Mouse (Mus musculus): Measurements from ENCODE around the gene Smco2. TPM values are rescaled to one million over a fixed set of nuclear protein-coding genes. Genes with fewer than 3 reads are reported as not detected.

Gene Smco2
- total and polyA plus RNA-seq, 3 experiments, result not detected

GRCm38 (mm10) chr6:146845961-146846750 lies 3.7 kb upstream of the Smco2 start:
- H3K4me3 ChIP-seq (ENCODE audit: control insufficient read depth in 1 of 2, insufficient read depth in 1 of 2, low read depth in 2 of 2, low read length in 2 of 2), result peak overlapping the region in 1 of 2 experiments; percentile 42; a peak in 2 of 4 replicates
- peaks cover 0 to 34% of the 10 kb centered on the region in 2 experiments; a peak in 2 of 4 replicates for H3K36me3 ChIP-seq (ENCODE audit: control insufficient read depth in 1 of 2, insufficient read depth in 2 of 2, low read length in 2 of 2)
- no peaks in the 10 kb centered on the region for H3K79me2 ChIP-seq (ENCODE audit: control insufficient read depth, insufficient read depth, low read length, poor library complexity)
- H3K27me3 ChIP-seq (ENCODE audit: control insufficient read depth in 1 of 2, insufficient read depth in 2 of 2, low read length in 2 of 2), result no peaks in the 10 kb centered on the region
- TF ChIP-seq ZMIZ1 (IDR thresholded peaks at IDR 0.05; ENCODE audit: low read depth, low read length) (no peak), MYB (IDR thresholded peaks at IDR 0.05; ENCODE audit: low read depth, low read length) (peak; percentile 74), ELF1 (IDR thresholded peaks at IDR 0.05; ENCODE audit: low read depth, low read length) (0 out of 2 replicates have a peak, but pooled peaks have one; percentile 37), ZNF384 (IDR thresholded peaks at IDR 0.05; ENCODE audit: low read depth, low read length) (no peak), POLR2A (IDR thresholded peaks at IDR 0.05; ENCODE audit: control insufficient read depth in 1 of 2, insufficient read depth in 1 of 2, low read depth in 1 of 2, low read length in 2 of 2, poor library complexity in 1 of 2) (peak in 1 of 2 experiments; percentile 66; a peak in 2 of 4 replicates), CHD1 (IDR thresholded peaks at IDR 0.05; ENCODE audit: low read depth, low read length) (peak; percentile 13; the same call in 1 of the 2 replicates), ETS1 (IDR thresholded peaks at IDR 0.05; ENCODE audit: low read depth, low read length) (peak; percentile 54; the same call in 1 of the 2 replicates), EP300 (IDR thresholded peaks at IDR 0.05; ENCODE audit: low read depth in 1 of 2, low read length in 2 of 2) (peak in 1 of 2 experiments; percentile 83), NELFE (IDR thresholded peaks at IDR 0.05; ENCODE audit: low read depth, low read length) (peak; percentile 26; the same call in 1 of the 2 replicates), MAX (IDR thresholded peaks at IDR 0.05; ENCODE audit: low read length) (0 out of 2 replicates have a peak, but pooled peaks have one; percentile 26), MYC (IDR thresholded peaks at IDR 0.05; ENCODE audit: low read depth, low read length) (0 out of 2 replicates have a peak, but pooled peaks have one; percentile 32), GATA1 (IDR thresholded peaks at IDR 0.05; ENCODE audit: low read depth, low read length) (peak; percentile 50; the same call in 1 of the 2 replicates), TCF12 (IDR thresholded peaks at IDR 0.05; ENCODE audit: low read depth, low read length) (peak; percentile 73), TBP (IDR thresholded peaks at IDR 0.05; ENCODE audit: low read depth, low read length) (peak; percentile 79; the same call in 1 of the 2 replicates), TAL1 (IDR thresholded peaks at IDR 0.05; ENCODE audit: low read length) (no peak), USF1 (IDR thresholded peaks at IDR 0.05; ENCODE audit: low read depth, low read length) (no peak)
- H3K9ac ChIP-seq (ENCODE audit: control insufficient read depth, low read depth, low read length, poor library complexity, severe bottlenecking), result peak overlapping the region; percentile 67
- peak overlapping the region; percentile 86 for H3K27ac ChIP-seq (ENCODE audit: control insufficient read depth, low read depth, low read length)
- no peaks in the 10 kb centered on the region for H3K9me3 ChIP-seq (replicated peaks; ENCODE audit: insufficient read depth, low read length)
- H3K4me1 ChIP-seq (ENCODE audit: control insufficient read depth in 1 of 2, insufficient read depth in 2 of 2, low read length in 2 of 2), result peaks cover 31 to 53% of the 10 kb centered on the region in 2 experiments
- DNase-seq (ENCODE audit: low read depth, low spot score), result peak; percentile 87

- no peak overlapping the region for H3K9ac ChIP-seq (ENCODE audit: control insufficient read depth, low read depth, low read length, poor library complexity, severe bottlenecking)
- no peak for DNase-seq (ENCODE audit: low read depth, low spot score)
- H3K27me3 ChIP-seq (ENCODE audit: control insufficient read depth in 1 of 2, insufficient read depth in 2 of 2, low read length in 2 of 2), result no peaks in the 10 kb centered on the region
- no peaks in the 10 kb centered on the region for H3K79me2 ChIP-seq (ENCODE audit: control insufficient read depth, insufficient read depth, low read length, poor library complexity)
- H3K36me3 ChIP-seq (ENCODE audit: control insufficient read depth in 1 of 2, insufficient read depth in 2 of 2, low read length in 2 of 2), result peaks cover 0 to 36% of the 10 kb centered on the region in 2 experiments; a peak in 2 of 4 replicates
- TF ChIP-seq ZNF384 (IDR thresholded peaks at IDR 0.05; ENCODE audit: low read depth, low read length) (no peak), MXI1 (IDR thresholded peaks at IDR 0.05; ENCODE audit: low read depth, low read length) (no peak), E2F4 (IDR thresholded peaks at IDR 0.05; ENCODE audit: borderline replicate concordance, low read depth, low read length) (no peak), CHD1 (IDR thresholded peaks at IDR 0.05; ENCODE audit: low read depth, low read length) (no peak), SMC3 (IDR thresholded peaks at IDR 0.05; ENCODE audit: low read depth, low read length) (no peak), MAFK (IDR thresholded peaks at IDR 0.05; ENCODE audit: borderline replicate concordance, low read depth, low read length) (peak; percentile 75)
- no peaks in the 10 kb centered on the region for H3K9me3 ChIP-seq (replicated peaks; ENCODE audit: insufficient read depth, low read length)
- H3K27ac ChIP-seq (ENCODE audit: control insufficient read depth, low read depth, low read length), result peak overlapping the region; percentile 86; the same call in 1 of the 2 replicates
- H3K4me3 ChIP-seq (ENCODE audit: control insufficient read depth in 1 of 2, insufficient read depth in 1 of 2, low read depth in 2 of 2, low read length in 2 of 2), result no peak overlapping the region
- peaks cover 32 to 49% of the 10 kb centered on the region in 2 experiments for H3K4me1 ChIP-seq (ENCODE audit: control insufficient read depth in 1 of 2, insufficient read depth in 2 of 2, low read length in 2 of 2)
Measured at GRCm38 (mm10) chr6:146847402-146847801, 2.5 kb upstream of the Smco2 start.
